Mouse (Mus musculus): ENCODE data around the gene Tex44. TPM values are rescaled to one million over a fixed set of nuclear protein-coding genes. Genes with fewer than 3 reads are reported as not detected.

The Tex44 gene
- polyA plus RNA-seq, 1 experiment: not detected

GRCm38 (mm10) chr1:86404834-86405233 lies 21.3 kb upstream of the Tex44 start:
- WGBS: 65% methylated on average over 5 of the region's 5 CpGs
- Histone ChIP-seq H3K27ac (ENCODE audit: insufficient read depth, low read length) (no peak overlapping the region), H3K4me1 (ENCODE audit: control insufficient read depth, insufficient read depth, insufficient read length) (no peaks in the 10 kb centered on the region), H3K36me3 (ENCODE audit: control insufficient read depth, insufficient read depth, low read length) (no peaks in the 10 kb centered on the region), H3K27me3 (ENCODE audit: control insufficient read depth, insufficient read depth, low read length) (no peaks in the 10 kb centered on the region), H3K4me3 (ENCODE audit: extremely low read depth, insufficient read depth, insufficient read length) (no peak overlapping the region)
- TF ChIP-seq CTCF (IDR thresholded peaks at IDR 0.05; ENCODE audit: extremely low read depth, insufficient read depth, insufficient read length, insufficient replicate concordance) (peak; percentile 25; the same call in 1 of the 2 replicates), POLR2A (IDR thresholded peaks at IDR 0.05; ENCODE audit: low read depth, low read length) (no peak)
- DNase-seq (ENCODE audit: low read depth in 1 of 2, low spot score in 2 of 2): no peak

DNA sequence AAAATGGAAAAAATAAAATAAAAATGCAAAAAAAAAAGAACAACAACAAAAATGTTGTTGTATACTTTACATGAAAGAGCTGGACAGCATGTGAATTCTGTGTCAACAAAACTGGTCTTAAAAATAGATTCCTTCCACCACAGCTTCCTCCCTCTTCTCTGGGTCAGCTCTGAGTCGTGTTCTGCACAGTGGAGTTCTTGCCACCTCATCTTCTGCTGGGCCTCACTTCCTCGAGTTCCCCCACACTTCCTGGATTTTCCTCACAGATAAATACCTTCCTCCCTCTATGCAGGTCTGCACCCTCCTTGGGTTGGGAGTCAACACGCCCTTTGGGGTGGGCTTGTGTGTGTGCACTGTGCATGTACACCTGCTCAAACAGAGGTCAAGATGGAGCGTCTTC lies 19.8 kb upstream of the Tex44 start:
- Histone ChIP-seq H3K27me3 (ENCODE audit: control insufficient read depth, insufficient read depth, low read length) (no peaks in the 10 kb centered on the region), H3K4me1 (ENCODE audit: control insufficient read depth, insufficient read depth, insufficient read length) (no peaks in the 10 kb centered on the region), H3K4me3 (ENCODE audit: extremely low read depth, insufficient read depth, insufficient read length) (no peak overlapping the region), H3K27ac (ENCODE audit: insufficient read depth, low read length) (0 out of 2 replicates have a peak overlapping the region, but pooled peaks have one; percentile 6), H3K36me3 (ENCODE audit: control insufficient read depth, insufficient read depth, low read length) (no peaks in the 10 kb centered on the region)
- no peak for DNase-seq (ENCODE audit: low read depth in 1 of 2, low spot score in 2 of 2)
- no peak for TF ChIP-seq CTCF (IDR thresholded peaks at IDR 0.05; ENCODE audit: extremely low read depth, insufficient read depth, insufficient read length, insufficient replicate concordance)
- no peak for TF ChIP-seq POLR2A (IDR thresholded peaks at IDR 0.05; ENCODE audit: low read depth, low read length)
- whole genome bisulfite sequencing: 46% methylated on average over 4 of the region's 4 CpGs

DNA sequence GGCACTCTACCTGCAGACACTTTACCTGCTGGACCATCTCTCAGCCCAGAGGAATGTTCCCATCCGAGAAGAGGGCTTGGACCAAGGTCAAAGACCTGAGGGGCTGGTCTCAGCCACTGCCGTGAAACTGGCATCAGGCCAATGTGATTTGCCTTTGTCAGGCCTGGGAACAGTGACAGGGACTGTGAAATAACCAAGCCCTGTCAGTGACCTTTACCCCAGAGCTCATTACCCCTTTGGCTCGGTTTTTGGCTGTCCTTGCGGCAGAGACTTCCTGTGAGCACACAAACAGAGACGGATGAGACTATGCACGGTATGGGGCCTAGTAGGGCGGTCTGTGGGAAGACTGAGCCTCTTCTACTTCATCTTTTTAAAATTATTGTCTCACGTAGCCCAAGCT lies 19.2 kb upstream of the Tex44 start:
- DNase-seq (ENCODE audit: low read depth in 1 of 2, low spot score in 2 of 2): no peak
- Histone ChIP-seq H3K4me1 (ENCODE audit: control insufficient read depth, insufficient read depth, insufficient read length) (no peaks in the 10 kb centered on the region), H3K4me3 (ENCODE audit: extremely low read depth, insufficient read depth, insufficient read length) (no peak overlapping the region), H3K36me3 (ENCODE audit: control insufficient read depth, insufficient read depth, low read length) (no peaks in the 10 kb centered on the region), H3K27me3 (ENCODE audit: control insufficient read depth, insufficient read depth, low read length) (no peaks in the 10 kb centered on the region), H3K27ac (ENCODE audit: insufficient read depth, low read length) (0 out of 2 replicates have a peak overlapping the region, but pooled peaks have one; percentile 6)
- no peak for TF ChIP-seq POLR2A (IDR thresholded peaks at IDR 0.05; ENCODE audit: low read depth, low read length)
- no peak for TF ChIP-seq CTCF (IDR thresholded peaks at IDR 0.05; ENCODE audit: extremely low read depth, insufficient read depth, insufficient read length, insufficient replicate concordance)
- 39% methylated on average over 8 of the region's 8 CpGs for WGBS

- H3K27me3 ChIP-seq (ENCODE audit: control insufficient read depth, insufficient read depth, low read length): no peaks in the 10 kb centered on the region
- WGBS: 94% methylated on average over 10 of the region's 10 CpGs
These were observed 17.6 kb upstream of the Tex44 start for GRCm38 (mm10) chr1:86408515-86408914.

DNA sequence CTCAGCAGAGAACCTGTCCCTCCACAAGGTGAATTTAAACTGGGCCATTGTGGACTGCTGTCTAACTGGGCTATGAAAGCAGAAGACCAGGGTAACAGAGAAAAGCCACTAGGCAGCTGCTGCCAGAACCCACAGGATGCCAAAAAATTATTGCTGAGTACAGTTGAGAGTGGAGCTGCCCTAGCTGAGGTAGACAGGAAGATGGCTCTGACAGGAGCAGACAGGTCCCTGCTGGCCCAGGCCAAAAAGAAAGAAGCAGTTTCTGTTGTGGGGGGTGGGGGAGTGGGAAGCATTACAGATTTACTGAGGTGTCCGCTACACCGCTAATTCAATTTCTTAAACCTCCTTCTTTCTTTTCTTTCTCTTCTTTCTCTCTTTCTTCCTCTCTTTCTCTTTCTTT lies 16.7 kb upstream of the Tex44 start:
- H3K4me1 ChIP-seq (ENCODE audit: control insufficient read depth, insufficient read depth, insufficient read length): no peaks in the 10 kb centered on the region
- TF ChIP-seq CTCF (IDR thresholded peaks at IDR 0.05; ENCODE audit: extremely low read depth, insufficient read depth, insufficient read length, insufficient replicate concordance): no peak
- no peak for TF ChIP-seq POLR2A (IDR thresholded peaks at IDR 0.05; ENCODE audit: low read depth, low read length)
- H3K27ac ChIP-seq (ENCODE audit: insufficient read depth, low read length): no peak overlapping the region
- H3K36me3 ChIP-seq (ENCODE audit: control insufficient read depth, insufficient read depth, low read length): no peaks in the 10 kb centered on the region
- H3K4me3 ChIP-seq (ENCODE audit: extremely low read depth, insufficient read depth, insufficient read length): no peak overlapping the region
- no peaks in the 10 kb centered on the region for H3K27me3 ChIP-seq (ENCODE audit: control insufficient read depth, insufficient read depth, low read length)
- 67% methylated on average over 2 of the region's 2 CpGs for WGBS
- DNase-seq (ENCODE audit: low read depth in 1 of 2, low spot score in 2 of 2): no peak

More at GRCm38 (mm10) chr1:86408515-86408914, 17.6 kb upstream of the Tex44 start:
- Histone ChIP-seq H3K4me1 (ENCODE audit: control insufficient read depth, insufficient read depth, insufficient read length) (no peaks in the 10 kb centered on the region), H3K27ac (ENCODE audit: insufficient read depth, low read length) (no peak overlapping the region), H3K4me3 (ENCODE audit: extremely low read depth, insufficient read depth, insufficient read length) (no peak overlapping the region), H3K36me3 (ENCODE audit: control insufficient read depth, insufficient read depth, low read length) (no peaks in the 10 kb centered on the region)
- TF ChIP-seq CTCF (IDR thresholded peaks at IDR 0.05; ENCODE audit: extremely low read depth, insufficient read depth, insufficient read length, insufficient replicate concordance): no peak
- TF ChIP-seq POLR2A (IDR thresholded peaks at IDR 0.05; ENCODE audit: low read depth, low read length): no peak
- no peak for DNase-seq (ENCODE audit: low read depth in 1 of 2, low spot score in 2 of 2)

- 85% methylated on average over 5 of the region's 5 CpGs for WGBS
- Histone ChIP-seq H3K4me1 (ENCODE audit: control insufficient read depth, insufficient read depth, insufficient read length) (no peaks in the 10 kb centered on the region), H3K27me3 (ENCODE audit: control insufficient read depth, insufficient read depth, low read length) (no peaks in the 10 kb centered on the region), H3K4me3 (ENCODE audit: extremely low read depth, insufficient read depth, insufficient read length) (no peak overlapping the region), H3K36me3 (ENCODE audit: control insufficient read depth, insufficient read depth, low read length) (no peaks in the 10 kb centered on the region), H3K27ac (ENCODE audit: insufficient read depth, low read length) (no peak overlapping the region)
- TF ChIP-seq CTCF (IDR thresholded peaks at IDR 0.05; ENCODE audit: extremely low read depth, insufficient read depth, insufficient read length, insufficient replicate concordance) (no peak), POLR2A (IDR thresholded peaks at IDR 0.05; ENCODE audit: low read depth, low read length) (no peak)
- no peak for DNase-seq (ENCODE audit: low read depth in 1 of 2, low spot score in 2 of 2)
These were observed 11.4 kb upstream of the Tex44 start for GRCm38 (mm10) chr1:86414715-86415114.

- 29% methylated on average over 2 of the region's 2 CpGs for WGBS
- Histone ChIP-seq H3K4me3 (ENCODE audit: extremely low read depth, insufficient read depth, insufficient read length) (no peak overlapping the region), H3K4me1 (ENCODE audit: control insufficient read depth, insufficient read depth, insufficient read length) (no peaks in the 10 kb centered on the region), H3K27ac (ENCODE audit: insufficient read depth, low read length) (no peak overlapping the region), H3K36me3 (ENCODE audit: control insufficient read depth, insufficient read depth, low read length) (no peaks in the 10 kb centered on the region), H3K27me3 (ENCODE audit: control insufficient read depth, insufficient read depth, low read length) (no peaks in the 10 kb centered on the region)
- TF ChIP-seq CTCF (IDR thresholded peaks at IDR 0.05; ENCODE audit: extremely low read depth, insufficient read depth, insufficient read length, insufficient replicate concordance) (no peak), POLR2A (IDR thresholded peaks at IDR 0.05; ENCODE audit: low read depth, low read length) (no peak)
- no peak for DNase-seq (ENCODE audit: low read depth in 1 of 2, low spot score in 2 of 2)
These were observed 11.0 kb upstream of the Tex44 start for GRCm38 (mm10) chr1:86415144-86415543.
